Mouse (Mus musculus): ENCODE measurements around the gene Zfyve28.

Zfyve28 gene

GRCm38 (mm10) chr5:34250090-34250489 is 38.2 kb downstream of the Zfyve28 start:
- no peak for DNase-seq (ENCODE audit: low spot score in 2 of 2)

- DNase-seq (ENCODE audit: low spot score in 2 of 2) = no peak
These were observed 39.1 kb downstream of the Zfyve28 start for GRCm38 (mm10) chr5:34249132-34249531.

GRCm38 (mm10) chr5:34246443-34246842 is 41.8 kb downstream of the Zfyve28 start:
- no peak for DNase-seq (ENCODE audit: low spot score in 2 of 2)

DNA sequence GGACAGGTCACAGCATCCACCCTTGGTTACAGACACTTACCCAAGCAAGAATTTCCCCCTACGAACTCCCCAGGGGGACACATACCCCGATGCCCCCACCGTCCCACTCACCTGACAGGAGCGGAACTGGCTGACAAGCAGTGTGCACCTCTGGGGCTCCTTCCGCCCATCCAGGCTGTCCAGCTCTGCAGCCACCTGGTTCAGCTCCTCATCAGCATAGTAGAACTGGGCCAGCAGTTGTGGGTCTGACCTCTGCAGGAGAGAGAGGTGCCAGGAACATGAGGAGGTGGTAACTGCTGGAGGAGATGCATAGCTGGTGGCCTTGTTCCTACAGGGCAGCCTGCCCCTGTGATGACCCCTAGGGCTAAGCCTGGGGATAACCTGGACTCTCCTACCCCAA is 45.2 kb downstream of the Zfyve28 start:
- DNase-seq (ENCODE audit: low spot score in 2 of 2) = no peak

DNA sequence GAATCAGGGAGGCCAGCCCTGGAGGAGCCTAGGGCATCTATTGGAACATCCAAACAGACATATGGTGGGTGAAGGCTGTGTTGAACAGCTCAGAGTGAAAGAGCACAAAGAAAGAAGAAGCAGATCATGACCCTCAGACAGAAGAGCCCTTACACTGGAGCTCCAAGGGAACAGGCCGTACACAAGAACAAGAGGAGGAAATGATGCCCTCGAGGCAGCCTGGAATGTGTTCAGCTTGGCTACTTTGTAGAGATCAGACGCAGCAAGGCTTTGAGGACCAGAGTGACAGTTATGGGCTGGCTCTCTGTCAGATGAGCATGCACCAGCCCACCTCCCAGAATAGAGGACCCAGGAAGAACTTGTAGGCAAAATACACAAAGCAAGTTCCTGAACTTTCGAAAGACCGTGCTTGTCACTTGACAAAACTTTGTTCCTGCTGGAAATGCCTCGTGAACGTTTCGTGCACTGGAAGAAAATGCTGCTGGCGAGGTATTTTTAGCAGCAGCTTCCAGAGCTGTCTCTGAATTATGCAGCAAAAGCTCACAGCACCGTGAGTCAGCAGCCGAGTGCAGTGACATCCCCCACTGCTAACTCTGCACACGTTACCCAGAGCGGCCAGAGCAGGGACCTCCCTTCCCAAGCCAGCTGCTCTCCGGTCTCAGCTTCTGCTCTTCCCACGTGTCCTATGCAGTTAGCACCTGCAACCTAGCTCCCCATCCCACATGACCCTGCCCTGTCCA is 45.9 kb downstream of the Zfyve28 start:
- no peak for DNase-seq (ENCODE audit: low spot score in 2 of 2)

DNA sequence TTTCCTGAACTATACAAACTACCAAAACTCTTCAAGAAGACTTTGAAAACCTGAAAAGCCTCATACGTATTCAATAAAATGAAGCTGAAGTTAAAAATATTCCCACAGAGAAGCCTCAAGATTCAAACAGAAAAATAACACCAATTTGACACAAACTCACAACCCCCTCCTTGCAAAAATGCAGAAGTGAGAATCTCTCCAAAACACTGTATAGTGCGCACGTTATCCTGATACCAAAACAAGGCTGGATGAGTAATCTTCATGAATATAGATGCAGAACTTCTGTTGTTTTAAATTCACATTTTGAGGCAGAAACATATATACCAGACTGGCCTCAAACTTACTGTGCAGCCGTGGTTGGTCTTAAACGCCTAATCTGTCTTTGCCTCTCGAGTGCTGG is 49.8 kb downstream of the Zfyve28 start:
- DNase-seq (ENCODE audit: low spot score in 2 of 2) = no peak

DNA sequence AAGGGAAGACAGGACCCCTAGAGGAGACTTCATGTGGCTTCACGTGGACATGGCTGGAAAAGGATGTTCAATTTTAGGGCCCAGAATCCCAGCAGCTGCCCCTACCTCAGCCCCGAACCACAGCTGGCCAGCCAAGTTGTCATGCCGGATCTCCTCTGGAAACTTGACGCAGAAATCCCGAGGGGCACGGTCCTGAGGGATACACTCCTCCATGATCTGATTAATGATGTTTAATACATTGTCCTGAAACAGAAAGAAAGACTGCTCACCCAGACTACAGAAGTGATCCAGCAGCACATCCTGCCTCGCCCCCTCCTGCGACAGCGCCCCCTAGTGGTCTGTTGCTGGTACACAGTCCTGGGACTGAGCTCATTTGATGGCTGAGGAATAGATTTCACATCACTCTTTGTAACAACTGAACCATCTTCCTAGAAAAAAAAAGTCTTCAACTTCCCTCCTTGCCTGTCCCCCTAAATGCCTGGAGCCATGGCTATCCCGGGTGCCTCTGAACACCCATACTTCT is 52.3 kb downstream of the Zfyve28 start:
- DNase-seq (ENCODE audit: low spot score in 2 of 2) = no peak

GRCm38 (mm10) chr5:34235056-34235455 is 53.2 kb downstream of the Zfyve28 start:
- DNase-seq (ENCODE audit: low spot score in 2 of 2) = no peak

GRCm38 (mm10) chr5:34233221-34233515 is 55.1 kb downstream of the Zfyve28 start:
- no peak for DNase-seq (ENCODE audit: low spot score in 2 of 2)

DNA sequence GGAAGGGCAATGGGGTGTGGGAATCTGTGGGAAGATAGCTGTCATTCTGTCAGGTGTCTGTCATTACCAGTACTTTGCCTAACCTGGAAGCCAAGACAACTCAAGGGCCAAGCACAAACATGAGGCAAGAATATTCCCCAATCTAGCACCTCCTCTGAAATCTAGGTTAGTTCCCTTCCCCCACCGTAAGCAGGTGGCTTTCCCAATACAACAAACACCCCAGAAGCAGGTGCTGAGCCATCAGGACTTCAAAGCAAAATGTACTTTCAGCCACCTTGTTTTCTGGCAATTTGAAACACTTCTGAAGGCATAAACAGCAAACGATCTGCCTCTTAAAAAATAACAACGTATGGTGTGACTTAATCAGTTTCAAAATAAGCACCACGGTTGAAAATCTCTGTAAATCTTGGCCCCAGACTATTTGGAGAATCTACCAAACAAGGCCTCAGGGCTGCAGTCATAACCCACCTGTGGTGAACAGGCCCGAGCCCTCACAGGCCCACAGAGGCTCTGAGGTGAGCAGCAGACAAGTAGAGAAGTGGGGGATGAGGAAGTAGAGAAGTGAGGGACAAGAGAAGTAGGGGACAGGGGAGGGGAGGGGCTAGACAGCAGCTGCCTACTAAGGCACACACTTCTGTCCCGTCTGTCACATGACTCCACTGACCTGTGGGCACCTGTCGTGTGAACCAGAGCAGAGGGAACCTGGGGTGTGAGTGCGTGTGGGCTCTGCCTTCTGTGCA is 55.6 kb downstream of the Zfyve28 start:
- no peak for DNase-seq (ENCODE audit: low spot score in 2 of 2)

DNA sequence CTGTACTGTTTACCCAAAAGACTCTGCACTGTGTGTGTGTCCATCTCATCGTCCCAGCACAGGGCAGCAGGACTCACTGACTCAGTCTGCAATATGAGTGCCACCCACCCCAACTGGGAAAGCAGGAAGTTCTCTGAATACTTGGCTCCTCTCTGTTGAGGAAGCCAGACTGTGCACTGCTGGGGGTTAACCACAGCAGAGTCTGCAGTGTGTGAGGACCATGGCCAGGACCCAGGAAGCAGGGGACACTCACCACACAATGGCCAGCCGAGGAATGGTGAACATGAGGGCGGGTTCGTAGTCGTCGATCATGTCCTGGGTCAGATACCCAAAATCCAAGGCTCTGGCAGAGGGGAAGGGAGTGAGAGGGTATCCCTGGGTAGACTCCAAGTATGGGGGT is 56.3 kb downstream of the Zfyve28 start:
- no peak for DNase-seq (ENCODE audit: low spot score in 2 of 2)

- DNase-seq (ENCODE audit: low spot score in 2 of 2) = no peak
These were observed 57.4 kb downstream of the Zfyve28 start for GRCm38 (mm10) chr5:34230599-34231485.

DNA sequence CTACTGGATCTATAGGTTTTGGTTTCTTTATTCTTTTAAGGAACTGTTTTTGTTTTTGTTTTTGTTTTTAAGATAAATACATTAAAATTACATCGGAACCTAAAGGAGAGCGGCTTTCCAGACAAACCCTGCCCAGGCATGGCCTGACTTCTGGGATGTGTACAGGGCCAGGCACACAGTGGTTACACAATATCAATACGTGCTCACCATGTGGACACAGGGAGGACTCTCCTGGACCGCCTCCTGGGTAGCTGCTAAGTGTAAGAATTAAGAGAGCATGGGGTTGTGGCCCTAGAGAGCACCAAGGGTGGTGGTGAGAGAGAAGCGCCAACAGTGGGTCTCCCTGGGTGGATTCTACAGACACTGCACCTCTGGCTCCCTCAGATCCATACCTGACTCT is 58.7 kb downstream of the Zfyve28 start:
- DNase-seq (ENCODE audit: low spot score in 2 of 2) = no peak

DNA sequence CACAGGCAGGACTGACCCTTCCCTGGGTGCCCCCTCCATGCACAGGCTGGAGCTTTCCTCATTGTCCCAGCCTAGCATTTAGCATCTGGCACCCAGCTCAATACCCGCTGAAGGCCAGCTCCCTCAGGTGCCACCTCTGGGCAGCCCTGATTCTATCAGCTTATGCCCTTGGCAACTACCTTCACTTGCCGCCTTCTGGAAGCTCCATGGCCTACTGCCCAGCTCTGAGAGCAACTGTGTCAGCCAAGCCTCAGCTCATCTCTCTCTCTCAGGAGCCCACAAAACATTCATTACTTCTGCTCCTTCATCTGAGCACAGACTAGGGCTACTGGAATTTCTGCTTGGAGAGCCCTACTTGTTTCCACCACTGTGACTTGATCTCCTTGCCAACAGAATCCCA is 62.7 kb downstream of the Zfyve28 start:
- DNase-seq (ENCODE audit: low spot score in 2 of 2) = no peak

DNA sequence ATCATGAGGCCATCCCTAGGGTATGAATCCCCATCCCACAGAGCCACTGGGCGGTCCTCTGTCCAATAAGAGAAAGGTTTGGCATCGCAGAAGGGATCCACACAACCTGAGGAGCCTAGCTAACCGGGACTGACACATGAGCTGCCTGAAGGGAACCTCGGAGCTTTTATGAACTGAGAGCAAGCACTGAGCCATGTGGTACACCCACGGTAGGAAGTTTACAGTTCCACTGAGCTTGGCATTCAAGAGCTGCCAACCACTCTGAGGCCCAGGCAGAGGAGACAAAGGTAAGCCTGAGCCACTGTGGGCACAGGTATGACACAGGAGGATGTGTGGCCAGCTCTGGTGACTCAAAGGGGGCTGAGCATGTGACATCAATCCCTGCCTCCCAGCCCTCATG is 63.7 kb downstream of the Zfyve28 start:
- DNase-seq (ENCODE audit: low spot score in 2 of 2) = no peak

GRCm38 (mm10) chr5:34220001-34220400 is 68.2 kb downstream of the Zfyve28 start:
- no peak for DNase-seq (ENCODE audit: low spot score in 2 of 2)

- DNase-seq (ENCODE audit: low spot score in 2 of 2) = no peak
These were observed 69.6 kb downstream of the Zfyve28 start for GRCm38 (mm10) chr5:34218672-34219071.

DNA sequence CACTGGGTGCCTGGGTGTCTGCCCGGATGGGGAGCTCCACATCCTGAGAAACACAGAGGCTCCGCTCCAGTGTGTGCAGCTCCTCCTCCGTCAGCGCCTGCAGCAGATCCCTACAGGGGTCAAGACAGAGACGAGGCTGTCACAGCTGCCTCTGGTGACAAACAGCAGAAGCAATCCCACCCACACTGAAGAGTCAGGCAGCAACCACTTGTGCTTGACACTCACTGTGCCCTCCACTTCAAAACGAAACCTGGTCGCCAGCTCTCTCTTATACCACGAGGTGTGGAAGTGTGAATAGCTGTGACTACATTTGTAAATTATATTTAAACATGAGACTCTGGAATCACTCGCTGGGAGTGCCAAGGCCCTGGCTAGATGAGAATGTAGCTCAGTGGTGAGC is 70.5 kb downstream of the Zfyve28 start:
- DNase-seq (ENCODE audit: low spot score in 2 of 2) = no peak

GRCm38 (mm10) chr5:34216025-34216424 is 72.2 kb downstream of the Zfyve28 start:
- no peak for DNase-seq (ENCODE audit: low spot score in 2 of 2)

GRCm38 (mm10) chr5:34213659-34214058 is 74.6 kb downstream of the Zfyve28 start:
- no peak for DNase-seq (ENCODE audit: low spot score in 2 of 2)

GRCm38 (mm10) chr5:34210279-34210678 is 78.0 kb downstream of the Zfyve28 start:
- DNase-seq (ENCODE audit: low spot score in 2 of 2) = peak; percentile 66 to 78

DNA sequence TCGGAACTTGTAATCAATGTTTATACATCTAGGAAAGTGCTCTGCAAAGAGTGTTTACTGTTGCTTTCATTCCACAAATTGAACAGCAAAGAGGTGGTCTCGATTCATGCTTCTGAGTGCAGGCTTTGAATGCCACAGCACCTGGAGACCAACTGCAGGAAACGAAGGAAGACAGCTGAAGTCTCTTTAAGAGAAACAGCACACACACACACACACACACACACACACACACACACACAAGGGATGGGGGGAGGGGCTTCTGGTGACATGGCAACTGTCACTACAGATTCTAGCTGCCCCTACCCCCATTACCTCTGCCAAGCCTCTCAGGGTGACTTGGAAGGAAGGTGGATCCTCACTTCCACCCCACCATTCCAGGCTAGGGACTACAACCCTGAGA is 80.7 kb downstream of the Zfyve28 start:
- DNase-seq (ENCODE audit: low spot score in 2 of 2) = no peak

Data from urinary bladder, postnatal 4 days (tissue).